12 mouse cellular contexts compared by ENCODE assay signal in genomic region chr8:30331201-30331600, GRCm38 (mm10).
"Had no signal": no experiment of that assay in that cellular context is flagged by ENCODE, and none has a peak within 500 bp of the region (broad histone marks: within the 10 kb centered on the region; RNA-seq: fewer than 3 reads in every experiment).

No protein-coding gene starts in this region.

- DNase-seq: retina, postnatal 1 day; right cerebral cortex, adult 18-20 months; right cerebral cortex, postnatal 14 days; right cerebral cortex, postnatal 25 days; right cerebral cortex, postnatal 4 days; spleen, adult 18-20 months; thymus, adult 18-20 months; thymus, adult 2 months; thymus, postnatal 14 days; thymus, postnatal 25 days; thymus, postnatal 36 days; thymus, postnatal 4 days had no signal
